Mouse (Mus musculus) splenic B cell, adult 2 months (primary cell): ENCODE results near the gene Ifit1bl2.
A peak's percentile ranks its signal among the peaks of the same experiment; 100 is the strongest.
"Not testable (repeated sequence)": the region's sequence is repeated elsewhere in the genome, so short reads cannot be mapped to it uniquely, and the experiment has no call there.

ENCODE experiments used
- DNase-seq: peaks from one replicate; pipeline ENCODE4 v3.0.0-alpha.2; 2011; ENCODE audit warnings: low read depth, low spot score
- H3K27me3 ChIP-seq: 2 replicates; pipeline ENCODE4 v1.6.1; 2012; ENCODE audit warnings: mild to moderate bottlenecking, low read length, moderate library complexity, mixed read lengths; ENCODE audit not compliant: control insufficient read depth, poor library complexity, insufficient read depth, severe bottlenecking
- H3K36me3 ChIP-seq: 2 replicates; pipeline ENCODE4 v1.6.1; 2012; ENCODE audit warnings: mild to moderate bottlenecking, low read length, moderate library complexity, mixed read lengths; ENCODE audit not compliant: control insufficient read depth, poor library complexity, insufficient read depth, severe bottlenecking

The Ifit1bl2 gene

DNA sequence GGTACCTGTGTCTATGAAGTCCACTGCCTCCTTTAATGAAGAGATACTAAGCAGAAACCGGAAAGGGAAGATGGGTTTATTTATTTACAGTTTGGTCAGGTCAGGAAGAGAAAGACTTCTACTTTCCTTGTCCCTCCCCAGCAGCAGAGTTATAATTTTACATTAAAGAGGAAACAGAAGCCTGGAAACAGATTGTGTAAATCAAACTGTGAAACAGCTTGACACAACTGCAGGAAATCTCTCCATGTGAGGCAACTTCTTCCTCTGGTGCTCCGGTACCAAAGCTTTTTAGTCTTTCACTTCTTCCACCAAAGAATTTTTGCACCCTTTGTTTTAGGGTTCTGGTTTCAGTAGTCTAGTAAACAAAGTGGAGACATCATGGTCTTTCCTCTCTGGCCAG, 7.1 kb downstream of the Ifit1bl2 start:
- H3K27me3 ChIP-seq: no peaks in the 10 kb centered on the region
- H3K36me3 ChIP-seq: no peaks in the 10 kb centered on the region
- DNase-seq: no peak

DNA sequence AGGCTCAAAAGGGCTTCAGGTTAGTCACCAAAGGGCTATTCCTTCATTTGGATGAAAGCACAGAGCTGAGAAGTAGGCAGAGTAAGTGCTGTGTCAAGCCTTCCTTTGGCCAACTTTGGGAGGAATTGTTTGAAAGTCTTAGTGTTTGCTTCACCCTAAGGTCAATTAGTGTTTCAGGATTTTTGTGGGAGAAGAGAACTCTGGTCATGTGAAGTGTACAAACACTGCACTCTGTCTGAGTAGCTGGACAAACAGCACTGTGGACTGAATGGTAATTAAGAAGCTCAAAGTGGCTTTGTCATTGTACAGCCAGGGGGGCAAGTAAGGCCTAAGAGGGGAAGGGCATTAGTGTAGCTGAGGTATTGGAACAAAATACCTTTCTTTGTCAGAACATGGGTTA, 9.1 kb downstream of the Ifit1bl2 start:
- Histone ChIP-seq H3K27me3 (no peaks in the 10 kb centered on the region), H3K36me3 (no peaks in the 10 kb centered on the region)
- DNase-seq: no peak

DNA sequence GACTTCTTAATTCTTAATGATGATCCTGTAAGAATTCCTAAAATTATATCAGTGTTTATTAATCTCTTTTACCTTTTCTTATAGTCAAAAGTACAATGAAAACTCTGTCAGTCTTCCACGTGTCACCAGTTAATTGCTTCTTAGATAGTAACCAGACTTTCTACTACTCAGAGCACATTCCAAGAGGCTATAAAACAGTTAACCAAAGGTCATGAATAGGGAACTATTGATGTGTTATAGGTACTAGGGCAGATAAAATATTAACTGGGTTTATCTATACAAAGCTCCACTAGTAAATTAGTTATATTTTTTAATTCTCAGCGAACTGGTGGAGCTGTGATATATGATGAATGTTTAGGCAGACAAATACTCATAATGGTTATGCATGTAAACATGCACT, 13.0 kb downstream of the Ifit1bl2 start:
- Histone ChIP-seq H3K36me3 (no peaks in the 10 kb centered on the region), H3K27me3 (no peaks in the 10 kb centered on the region)
- no peak for DNase-seq

DNA sequence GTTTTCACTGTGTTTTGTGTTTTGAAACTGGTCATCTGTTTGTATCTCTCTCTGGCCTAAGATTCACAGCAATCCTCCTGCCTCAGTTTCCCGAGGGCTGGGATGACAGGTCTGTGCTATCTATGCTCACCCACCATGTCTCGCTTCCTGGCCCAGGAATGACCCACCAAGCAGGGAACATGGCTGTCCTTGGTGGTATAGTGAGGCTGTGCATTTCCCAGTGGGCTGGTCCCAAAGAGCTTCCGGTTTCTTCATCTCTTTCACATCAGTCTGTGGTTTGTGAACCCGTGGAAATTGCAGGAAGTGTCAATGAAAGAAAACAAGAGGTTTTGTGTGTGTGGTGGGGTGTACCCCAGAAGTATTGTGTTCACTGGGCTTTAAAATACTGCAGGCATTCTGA, 15.9 kb downstream of the Ifit1bl2 start:
- DNase-seq: no peak
- Histone ChIP-seq H3K27me3 (no peaks in the 10 kb centered on the region), H3K36me3 (no peaks in the 10 kb centered on the region)

DNA sequence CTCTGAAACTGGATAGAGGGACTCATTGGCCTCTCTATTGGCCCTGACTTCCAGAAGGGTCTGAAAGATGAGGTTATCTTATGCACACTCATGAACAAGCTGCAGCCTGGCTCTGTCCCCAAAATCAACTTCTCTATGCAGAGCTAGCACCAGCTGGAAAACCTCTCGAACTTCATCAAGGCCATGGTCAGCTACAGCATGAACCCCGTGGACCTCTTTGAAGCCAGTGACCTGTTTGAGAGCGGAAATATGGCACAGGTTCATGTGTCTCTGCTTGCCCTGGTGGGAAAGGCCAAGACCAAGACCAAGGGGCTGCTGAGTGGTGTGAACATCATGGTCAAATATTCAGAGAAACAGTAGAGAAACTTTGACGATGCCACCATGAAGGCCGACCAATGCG, 16.8 kb downstream of the Ifit1bl2 start:
- no peak for DNase-seq
- H3K36me3 ChIP-seq: no peaks in the 10 kb centered on the region
- H3K27me3 ChIP-seq: no peaks in the 10 kb centered on the region

DNA sequence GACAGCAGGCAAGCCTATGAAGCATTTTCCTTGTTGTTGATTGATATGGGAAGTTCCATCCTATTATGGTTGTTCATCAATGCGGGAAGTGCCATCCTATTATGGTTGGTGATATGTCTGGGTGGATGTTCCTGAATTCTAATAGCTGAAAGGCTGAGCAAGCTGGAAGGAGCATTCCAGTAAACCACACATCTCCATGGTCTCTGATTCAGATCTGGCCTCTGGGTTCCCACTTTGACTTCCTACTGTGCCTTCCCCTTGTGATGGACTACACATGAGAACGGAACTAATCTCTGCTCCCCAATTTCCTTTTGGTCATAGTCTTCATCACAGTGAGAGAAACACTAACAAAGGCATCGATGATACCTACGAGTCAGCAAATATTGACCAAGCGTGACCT, 19.7 kb downstream of the Ifit1bl2 start:
- H3K36me3 ChIP-seq: no peaks in the 10 kb centered on the region
- no peak for DNase-seq
- no peaks in the 10 kb centered on the region for H3K27me3 ChIP-seq

DNA sequence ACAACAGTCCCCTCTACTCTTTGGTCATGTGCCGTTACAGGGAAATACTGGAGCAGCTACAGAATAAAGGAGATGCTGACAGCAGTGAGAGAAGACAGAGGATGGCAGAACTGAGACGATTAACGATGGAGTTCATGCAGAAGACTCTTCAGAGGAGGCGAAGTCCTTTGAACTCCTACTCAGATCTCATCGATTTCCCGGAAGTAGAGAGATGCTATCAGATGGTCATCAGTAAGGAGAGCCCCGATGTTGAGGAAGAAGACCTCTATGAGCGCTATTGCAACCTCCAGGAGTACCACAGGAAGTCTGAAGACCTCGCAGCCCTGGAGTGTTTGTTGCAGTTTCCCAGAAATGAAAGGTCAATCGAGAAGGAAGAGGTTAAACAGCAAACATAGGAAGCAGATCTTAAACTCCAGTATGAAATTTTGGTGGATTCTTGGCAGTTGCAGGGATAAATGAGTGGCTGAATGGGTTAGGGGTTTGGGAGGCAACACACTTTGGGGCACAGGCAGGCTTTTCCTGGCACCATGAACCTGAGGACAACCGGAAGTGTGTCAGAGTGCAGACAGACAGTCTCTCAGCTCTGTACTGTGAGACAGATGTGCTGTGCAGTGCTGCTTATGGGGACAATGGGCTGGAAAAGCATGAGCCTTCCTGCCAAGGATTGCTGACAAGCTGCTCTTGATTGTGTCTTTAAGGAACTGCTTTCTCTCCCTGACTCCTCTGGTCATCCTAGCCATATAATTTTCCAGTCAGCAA, 28.1 kb downstream of the Ifit1bl2 start:
- not testable (repeated sequence) for DNase-seq, H3K27me3 ChIP-seq, H3K36me3 ChIP-seq

DNA sequence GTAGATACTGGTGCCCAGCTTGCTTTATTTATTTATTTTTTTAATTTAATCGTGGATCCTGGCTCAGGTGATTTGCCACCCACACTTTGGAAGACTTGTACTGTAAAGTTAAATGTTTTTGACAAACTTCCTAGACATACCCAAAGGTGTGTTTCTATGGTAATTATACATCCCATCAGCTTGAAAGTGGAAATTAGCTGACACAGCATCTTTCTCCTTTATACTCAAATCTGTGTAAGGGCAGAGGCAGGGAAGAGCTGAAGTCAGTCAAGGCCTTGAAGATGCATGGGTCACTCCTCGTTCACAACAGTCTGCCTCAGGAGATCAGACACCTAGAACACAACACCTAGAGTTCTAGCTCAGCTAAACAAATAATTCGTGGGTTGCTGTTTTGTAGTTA, 30.4 kb downstream of the Ifit1bl2 start:
- DNase-seq, H3K36me3 ChIP-seq, H3K27me3 ChIP-seq: not testable (repeated sequence)

DNA sequence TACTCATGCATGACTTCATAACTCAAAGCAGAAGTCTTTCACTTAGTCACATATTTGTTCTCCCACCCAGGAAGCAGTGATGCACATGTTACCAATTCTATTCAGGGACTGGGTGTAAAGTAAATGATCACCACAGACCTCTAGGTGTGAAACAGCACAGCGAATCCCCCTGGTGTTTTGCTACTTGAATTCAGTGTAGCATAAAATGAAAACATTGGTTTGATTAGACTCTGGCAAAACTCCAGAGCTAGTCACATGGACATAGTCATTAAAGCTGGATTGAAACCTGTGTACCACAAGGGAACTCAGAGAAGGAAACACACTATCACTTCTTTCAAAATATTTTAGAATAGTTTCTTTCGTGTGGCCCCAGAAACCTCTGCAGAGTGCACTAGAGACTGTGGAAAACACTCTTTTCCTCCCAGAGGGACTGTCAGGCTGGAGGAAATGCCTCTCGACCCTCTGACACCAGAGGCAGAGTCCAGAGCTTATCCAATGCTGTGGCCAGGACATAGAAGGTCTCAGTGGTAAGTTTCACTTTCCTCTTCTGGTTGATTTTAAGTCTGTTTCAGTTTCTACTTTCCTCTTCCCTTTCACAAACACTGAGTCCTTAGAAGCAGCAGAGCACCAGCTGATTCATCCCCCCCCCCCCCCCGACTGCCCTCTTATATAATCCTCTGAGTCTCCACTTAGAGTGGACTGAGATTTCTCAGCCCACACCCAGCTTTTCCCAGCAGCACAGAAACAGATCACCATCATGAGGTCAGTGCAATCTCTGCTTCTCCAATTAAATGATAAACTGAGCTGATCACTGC, 33.1 kb downstream of the Ifit1bl2 start, which contains the start of gene Ifit3b:
Gene Ifit3b, plus strand, starts transcription at position 734 of the 815 bp plus-strand sequence.
- peak; percentile 31 for DNase-seq
- H3K27me3 ChIP-seq, H3K36me3 ChIP-seq: not testable (repeated sequence)

DNA sequence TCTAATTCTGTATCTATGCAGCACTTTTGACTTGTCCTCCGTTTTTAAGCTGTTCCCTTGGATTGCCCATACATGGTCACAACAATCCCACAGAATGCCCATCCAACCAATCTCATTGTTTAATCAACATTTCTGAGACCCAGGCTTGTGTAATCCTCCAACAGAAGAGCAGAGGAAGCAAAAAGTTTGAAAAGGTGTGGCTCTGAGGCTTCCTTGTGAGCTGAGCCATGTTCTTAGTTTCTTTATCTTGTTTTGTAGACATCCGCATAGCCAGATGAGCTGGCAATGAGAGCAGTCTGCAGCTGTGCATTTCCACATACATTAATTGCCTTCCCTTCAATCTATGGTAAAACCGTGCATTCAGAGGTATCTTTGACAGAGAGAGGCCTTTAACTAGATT, 35.1 kb downstream of the Ifit1bl2 start:
- no peak for DNase-seq
- Histone ChIP-seq H3K27me3 (no peaks in the 10 kb centered on the region), H3K36me3 (no peaks in the 10 kb centered on the region)

DNA sequence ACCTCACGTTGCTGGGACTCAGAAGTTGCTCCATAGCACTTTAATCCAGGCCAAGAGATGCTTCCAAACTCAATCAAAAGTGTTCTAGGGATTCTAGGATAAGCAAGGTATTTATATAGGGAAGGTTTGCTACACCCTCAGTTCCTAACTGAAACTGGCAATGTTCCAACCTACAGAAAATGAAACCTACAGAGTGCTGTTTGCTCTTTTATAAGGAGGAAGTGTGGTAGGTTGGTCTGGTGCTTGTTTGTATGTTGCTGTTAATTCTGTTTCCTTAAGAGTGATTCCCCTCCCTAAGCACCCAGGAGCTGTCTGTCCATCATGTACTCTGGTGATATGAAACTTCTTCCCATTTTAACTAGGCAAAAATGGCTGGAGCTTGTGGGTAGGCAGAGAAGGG, 38.7 kb downstream of the Ifit1bl2 start, which contains the start of gene Ifit1bl1:
Gene Ifit1bl1, minus strand, starts transcription at position 69 of the 400 bp plus-strand sequence.
- not testable (repeated sequence) for H3K27me3 ChIP-seq, H3K36me3 ChIP-seq
- DNase-seq: peak; percentile 78

DNA sequence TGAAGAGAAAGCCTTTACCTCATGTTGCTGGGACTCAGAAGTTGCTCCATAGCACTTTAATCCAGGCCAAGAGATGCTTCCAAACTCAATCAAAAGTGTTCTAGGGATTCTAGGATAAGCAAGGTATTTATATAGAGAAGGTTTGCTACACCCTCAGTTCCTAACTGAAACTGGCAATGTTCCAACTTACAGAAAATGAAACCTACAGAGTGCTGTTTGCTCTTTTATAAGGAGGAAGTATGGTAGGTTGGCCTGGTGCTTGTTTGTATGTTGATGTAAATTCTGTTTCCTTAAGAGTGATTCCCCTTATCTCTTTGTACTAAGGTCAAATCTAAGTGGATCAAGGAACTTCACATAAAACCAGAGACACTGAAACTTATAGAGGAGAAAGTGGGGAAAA, 41.3 kb downstream of the Ifit1bl2 start:
- not testable (repeated sequence) for H3K27me3 ChIP-seq, H3K36me3 ChIP-seq
- peak; percentile 87 for DNase-seq

DNA sequence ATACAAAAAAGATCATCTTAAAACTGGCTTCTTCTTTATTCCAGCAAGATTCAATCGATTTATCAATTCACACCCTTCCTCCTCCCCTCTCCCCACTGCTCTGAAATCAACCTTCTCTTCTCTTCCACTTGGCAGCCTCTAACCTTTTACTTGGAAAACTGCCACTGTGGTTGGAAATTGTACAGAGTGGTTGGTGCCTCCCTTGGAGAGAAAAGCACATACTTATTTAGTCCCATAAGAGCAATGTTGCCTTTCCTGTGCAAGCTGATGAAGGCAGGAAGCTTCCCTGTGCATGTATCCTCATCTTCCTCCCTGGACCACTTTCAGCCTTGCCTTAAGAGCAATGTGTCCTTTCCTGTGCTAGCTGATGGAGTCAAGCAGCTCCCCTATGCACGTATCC, 42.2 kb downstream of the Ifit1bl2 start:
- no peak for DNase-seq
- Histone ChIP-seq H3K36me3 (no peaks in the 10 kb centered on the region), H3K27me3 (no peaks in the 10 kb centered on the region)

DNA sequence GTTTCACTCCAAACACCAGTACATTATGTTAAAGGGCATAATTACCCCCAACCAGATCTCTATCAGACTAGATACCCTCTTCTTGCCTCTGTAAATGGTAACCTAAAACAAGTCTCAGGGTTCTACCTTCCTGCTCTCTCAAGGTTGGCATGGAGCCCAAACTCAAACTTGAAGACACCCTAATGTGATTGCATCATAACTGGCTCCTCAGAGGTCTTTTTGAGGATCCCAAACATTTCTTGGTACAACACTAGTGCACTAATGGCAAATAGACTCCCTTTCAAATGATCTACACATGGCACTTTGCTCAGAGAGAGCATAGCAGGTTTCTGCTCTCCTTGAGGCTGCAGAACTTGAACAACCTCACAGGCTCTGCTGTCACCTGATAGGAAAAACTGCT, 43.7 kb downstream of the Ifit1bl2 start:
- no peak for DNase-seq
- H3K36me3 ChIP-seq: no peaks in the 10 kb centered on the region

DNA sequence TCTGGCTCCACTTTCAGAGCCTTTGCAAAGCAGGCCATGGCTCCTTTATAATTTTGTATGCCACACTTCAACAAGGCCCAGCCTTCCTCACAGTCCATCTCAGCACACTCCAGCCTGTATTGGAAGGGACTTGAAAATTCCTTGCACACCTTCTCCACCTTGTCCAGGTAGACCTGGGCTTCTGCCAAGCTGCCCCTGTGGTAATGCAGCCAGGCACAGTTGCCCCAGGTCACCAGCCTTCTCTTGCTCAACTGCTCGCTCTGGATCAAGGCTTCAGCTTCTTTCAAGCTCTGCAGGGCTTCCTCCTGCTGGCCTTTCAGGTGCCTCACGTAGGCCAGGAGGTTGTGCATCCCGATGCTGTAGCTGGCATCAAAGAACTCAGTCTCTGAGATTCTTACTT, 46.0 kb downstream of the Ifit1bl2 start:
- H3K36me3 ChIP-seq, H3K27me3 ChIP-seq, DNase-seq: not testable (repeated sequence)

More for the DNA sequence above, 43.7 kb downstream of the Ifit1bl2 start:
- no peaks in the 10 kb centered on the region for H3K27me3 ChIP-seq
